Mouse (Mus musculus): Measurements from ENCODE around the gene Cradd. TPM values are rescaled to one million over a fixed set of nuclear protein-coding genes. Genes with fewer than 3 reads are reported as not detected.
A peak's percentile ranks its signal among the peaks of the same experiment; 100 is the strongest.

The Cradd gene
- 9.4 TPM for polyA plus RNA-seq (2021)

DNA sequence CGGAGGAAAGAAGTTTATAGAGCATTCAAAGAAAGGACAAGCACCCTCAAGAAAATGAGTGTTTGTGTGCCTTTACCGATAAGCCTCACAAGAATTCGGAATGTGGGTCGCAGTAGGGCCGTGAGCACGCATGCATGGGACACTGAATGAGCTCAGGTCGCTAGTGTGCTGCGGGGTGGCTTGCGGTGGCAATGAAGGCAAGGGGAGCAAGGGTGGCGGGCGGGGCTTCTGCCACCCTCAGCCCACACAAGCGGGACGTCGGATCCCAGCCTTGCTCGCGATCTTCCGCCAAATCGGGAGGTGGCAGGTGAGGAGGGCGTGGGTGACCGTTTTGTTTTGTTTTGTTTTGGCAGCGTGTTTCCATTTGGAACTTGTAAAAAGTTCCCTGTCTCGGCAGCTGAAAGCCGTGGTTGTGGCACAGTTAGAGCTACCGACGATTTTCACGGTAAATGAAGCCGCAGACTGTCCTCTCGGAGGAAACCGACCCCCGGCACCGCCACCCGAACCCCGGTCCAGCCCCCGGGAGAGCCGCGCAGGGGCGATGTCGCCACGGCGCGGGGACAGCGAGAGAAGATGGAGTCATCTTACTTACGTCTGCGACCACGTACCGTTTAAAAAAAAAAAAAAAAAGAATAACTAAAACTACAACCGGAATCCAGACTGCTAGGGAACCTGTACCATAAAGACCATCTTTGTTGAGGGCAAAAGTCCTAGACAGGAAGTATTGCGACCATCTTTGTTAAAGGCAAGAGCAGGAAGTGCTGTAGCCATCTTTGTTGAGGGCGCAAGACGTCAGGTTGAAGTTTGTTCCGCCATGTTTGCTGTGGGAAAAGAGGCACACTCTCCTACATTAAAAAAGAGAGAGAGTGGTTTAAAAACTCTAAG is at the start of gene Cradd:
Gene Cradd (minus strand): TSS at position 741 of the 885 bp plus-strand sequence.
- ATAC-seq (peak; percentile 69), DNase-seq (ENCODE audit: low read depth, low spot score) (peak; percentile 72)
- CTCF ChIA-PET: no interaction called here
- no peaks in the 10 kb centered on the region for H3K27me3 ChIP-seq
- TF ChIP-seq CTCF (IDR thresholded peaks at IDR 0.05): no peak
- POLR2A ChIA-PET: interaction anchor here (0.6 to 1.0 kb wide), 2 partner anchors 65 to 91 kb away, joined by 3 read pairs; no protein-coding TSS in a partner anchor
- in situ Hi-C loops (cut with MboI; ENCODE audit: low pct_unique_long_range_greater_than_20kb): no loop called here

- DNase-seq (ENCODE audit: low read depth, low spot score): no peak
- in situ Hi-C loops (cut with MboI; ENCODE audit: low pct_unique_long_range_greater_than_20kb): no loop called here
- ChIA-PET POLR2A (no interaction called here), CTCF (interaction anchor here (1.0 to 1.3 kb wide), 2 partner anchors 9 to 27 kb away, joined by 3 read pairs; no protein-coding TSS in a partner anchor)
- TF ChIP-seq CTCF (IDR thresholded peaks at IDR 0.05): no peak
- ATAC-seq: no peak
- H3K27me3 ChIP-seq: no peaks in the 10 kb centered on the region
These were observed 49.4 kb upstream of the Cradd start for GRCm38 (mm10) chr10:95373340-95373739.

- CTCF ChIA-PET: no interaction called here
- H3K27me3 ChIP-seq: no peaks in the 10 kb centered on the region
- TF ChIP-seq CTCF (IDR thresholded peaks at IDR 0.05): no peak
- DNase-seq (ENCODE audit: low read depth, low spot score) (peak; percentile 50), ATAC-seq (peak; percentile 90)
- in situ Hi-C loops (cut with MboI; ENCODE audit: low pct_unique_long_range_greater_than_20kb): no loop called here
- POLR2A ChIA-PET: no interaction called here
These were observed 48.0 kb upstream of the Cradd start for GRCm38 (mm10) chr10:95371942-95372341.

DNA sequence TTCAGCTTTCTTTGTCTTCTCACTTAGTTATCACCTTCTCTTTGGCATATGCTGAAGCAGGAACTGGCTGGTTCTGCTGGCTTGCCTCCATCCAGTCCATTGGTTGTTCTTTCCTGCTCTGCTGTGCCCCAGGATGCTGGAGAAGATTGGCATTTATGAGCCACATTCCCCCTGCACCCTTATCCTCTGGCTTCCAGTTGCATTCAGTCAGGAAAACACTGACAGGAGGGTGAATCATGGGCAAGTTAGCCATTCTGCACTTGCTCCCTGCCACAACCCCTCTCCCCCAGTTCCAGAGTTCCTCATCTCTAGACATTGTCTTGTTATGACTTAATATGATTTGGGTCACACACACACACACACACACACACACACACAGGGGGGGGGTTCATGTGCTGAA is 45.3 kb upstream of the Cradd start:
- no peak for TF ChIP-seq CTCF (IDR thresholded peaks at IDR 0.05)
- in situ Hi-C loops (cut with MboI; ENCODE audit: low pct_unique_long_range_greater_than_20kb): no loop called here
- ATAC-seq: no peak
- ChIA-PET POLR2A (no interaction called here), CTCF (no interaction called here)
- no peak for DNase-seq (ENCODE audit: low read depth, low spot score)
- H3K27me3 ChIP-seq: no peaks in the 10 kb centered on the region

GRCm38 (mm10) chr10:95368151-95368550 is 44.2 kb upstream of the Cradd start:
- TF ChIP-seq CTCF (IDR thresholded peaks at IDR 0.05): no peak
- CTCF ChIA-PET: no interaction called here
- ATAC-seq (no peak), DNase-seq (ENCODE audit: low read depth, low spot score) (no peak)
- H3K27me3 ChIP-seq: no peaks in the 10 kb centered on the region
- in situ Hi-C loops (cut with MboI; ENCODE audit: low pct_unique_long_range_greater_than_20kb): no loop called here
- POLR2A ChIA-PET: no interaction called here

- TF ChIP-seq CTCF (IDR thresholded peaks at IDR 0.05): no peak
- in situ Hi-C loops (cut with MboI; ENCODE audit: low pct_unique_long_range_greater_than_20kb): no loop called here
- ChIA-PET CTCF (interaction anchor here (0.9 kb wide), 1 partner anchor 19 kb away, joined by 4 read pairs; no protein-coding TSS in a partner anchor), POLR2A (no interaction called here)
- no peak for DNase-seq (ENCODE audit: low read depth, low spot score)
- ATAC-seq: no peak
- H3K27me3 ChIP-seq: no peaks in the 10 kb centered on the region
These were observed 43.7 kb upstream of the Cradd start for GRCm38 (mm10) chr10:95367661-95368089.

GRCm38 (mm10) chr10:95367241-95367640 is 43.3 kb upstream of the Cradd start:
- ChIA-PET CTCF (interaction anchor here (0.9 kb wide), 1 partner anchor 20 kb away, joined by 4 read pairs; no protein-coding TSS in a partner anchor), POLR2A (no interaction called here)
- DNase-seq (ENCODE audit: low read depth, low spot score): no peak
- ATAC-seq: no peak
- no peak for TF ChIP-seq CTCF (IDR thresholded peaks at IDR 0.05)
- no peaks in the 10 kb centered on the region for H3K27me3 ChIP-seq
- in situ Hi-C loops (cut with MboI; ENCODE audit: low pct_unique_long_range_greater_than_20kb): no loop called here

DNA sequence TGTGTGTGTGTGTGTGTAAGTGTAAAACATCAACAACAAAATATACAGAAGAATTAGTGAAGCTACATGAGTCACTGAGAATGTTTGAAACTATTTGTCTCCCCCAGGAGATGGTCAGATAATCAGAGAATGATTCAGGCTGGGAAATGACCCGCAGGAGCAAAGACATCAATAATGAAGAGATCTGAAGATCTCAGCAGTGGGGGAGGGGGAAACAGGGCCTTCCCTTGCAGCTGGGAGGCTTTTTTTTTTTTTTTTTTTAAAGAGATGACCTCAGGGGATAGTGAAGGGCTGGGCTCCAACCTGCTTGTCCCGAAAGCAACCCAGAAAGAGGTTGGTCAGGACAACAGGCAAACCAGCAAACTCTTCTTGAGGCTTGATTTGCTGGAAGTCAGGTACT is 38.4 kb upstream of the Cradd start:
- POLR2A ChIA-PET: no interaction called here
- CTCF ChIA-PET: no interaction called here
- in situ Hi-C loops (cut with MboI; ENCODE audit: low pct_unique_long_range_greater_than_20kb): no loop called here
- DNase-seq (ENCODE audit: low read depth, low spot score) (peak; percentile 61), ATAC-seq (no peak)
- H3K27me3 ChIP-seq: no peaks in the 10 kb centered on the region
- TF ChIP-seq CTCF (IDR thresholded peaks at IDR 0.05): no peak

GRCm38 (mm10) chr10:95361260-95361841 is 37.4 kb upstream of the Cradd start:
- CTCF ChIA-PET: interaction anchor here (0.9 kb wide), 1 partner anchor 12 kb away, joined by 3 read pairs; no protein-coding TSS in a partner anchor
- POLR2A ChIA-PET: no interaction called here
- H3K27me3 ChIP-seq: no peaks in the 10 kb centered on the region
- TF ChIP-seq CTCF (IDR thresholded peaks at IDR 0.05): no peak
- ATAC-seq (no peak), DNase-seq (ENCODE audit: low read depth, low spot score) (no peak)
- in situ Hi-C loops (cut with MboI; ENCODE audit: low pct_unique_long_range_greater_than_20kb): no loop called here

DNA sequence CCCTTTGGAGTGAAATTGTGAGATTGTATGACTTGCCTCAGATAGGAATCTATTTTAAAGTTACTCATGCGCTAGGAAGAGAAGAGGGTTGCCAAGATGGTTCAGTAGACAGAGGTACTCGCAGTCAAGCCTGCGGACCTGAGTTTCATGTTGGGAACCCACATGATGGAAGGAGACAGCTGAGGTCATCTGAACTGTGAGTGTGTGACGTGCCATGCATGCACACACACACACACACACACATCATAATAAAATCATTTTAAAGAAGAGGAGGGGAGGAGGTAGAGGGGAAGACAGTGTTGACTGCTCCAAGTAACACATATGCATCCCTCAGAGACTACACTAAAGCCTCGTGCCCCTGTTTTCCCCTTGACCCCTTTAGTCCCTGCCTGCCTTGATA is 36.1 kb upstream of the Cradd start:
- ChIA-PET CTCF (no interaction called here), POLR2A (no interaction called here)
- H3K27me3 ChIP-seq: no peaks in the 10 kb centered on the region
- DNase-seq (ENCODE audit: low read depth, low spot score) (no peak), ATAC-seq (no peak)
- no peak for TF ChIP-seq CTCF (IDR thresholded peaks at IDR 0.05)
- in situ Hi-C loops (cut with MboI; ENCODE audit: low pct_unique_long_range_greater_than_20kb): no loop called here

GRCm38 (mm10) chr10:95357721-95358120 is 33.8 kb upstream of the Cradd start:
- H3K27me3 ChIP-seq: no peaks in the 10 kb centered on the region
- DNase-seq (ENCODE audit: low read depth, low spot score) (no peak), ATAC-seq (no peak)
- in situ Hi-C loops (cut with MboI; ENCODE audit: low pct_unique_long_range_greater_than_20kb): no loop called here
- CTCF ChIA-PET: no interaction called here
- POLR2A ChIA-PET: no interaction called here
- no peak for TF ChIP-seq CTCF (IDR thresholded peaks at IDR 0.05)
